Mouse (Mus musculus): ENCODE measurements around the gene Gm34653.

The Gm34653 gene

GRCm38 (mm10) chr2:34883190-34883589, 50.4 kb downstream of the Gm34653 start:
- no peak for DNase-seq (ENCODE audit: extremely low read depth, low read depth)

- DNase-seq (ENCODE audit: extremely low read depth, low read depth), result no peak
These were observed 51.4 kb downstream of the Gm34653 start for GRCm38 (mm10) chr2:34884186-34884585.
